8 mouse cellular contexts compared by ENCODE assay signal in the genomic region with DNA sequence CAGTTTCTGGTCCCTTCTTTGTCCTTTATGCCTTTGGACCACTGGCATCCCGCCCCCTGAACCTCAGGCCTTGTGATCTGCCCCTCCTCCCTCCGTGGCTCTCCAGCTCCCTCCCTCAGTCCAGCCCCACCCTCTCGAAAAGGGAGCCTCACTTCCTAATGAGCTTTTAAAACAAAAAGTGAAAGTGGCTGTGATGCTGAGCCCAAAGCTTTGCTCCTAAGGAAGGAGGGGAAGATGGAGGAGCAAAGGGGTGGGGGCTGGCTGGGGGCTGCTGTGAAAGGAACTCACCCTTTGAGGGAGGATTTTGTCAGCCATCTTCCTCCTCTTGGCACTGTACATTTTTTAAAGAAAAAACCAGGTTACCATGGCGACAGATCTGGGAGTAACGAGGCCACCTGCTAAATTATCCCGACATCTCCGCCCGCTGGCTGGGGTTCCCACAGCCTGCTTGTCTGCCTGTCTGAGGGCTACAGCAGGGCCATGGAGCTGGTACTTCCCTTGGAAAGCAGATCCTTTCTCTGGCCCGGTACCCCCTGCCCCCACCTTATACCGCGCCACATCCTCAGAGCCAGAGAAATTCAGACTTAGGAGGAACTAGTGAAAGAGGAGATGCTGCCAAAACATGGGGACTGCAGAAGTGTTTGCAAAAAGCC. TPM values are rescaled to one million over a fixed set of nuclear protein-coding genes. Genes with fewer than 3 reads are reported as not detected.
A peak's percentile ranks its signal among the peaks of the same experiment; 100 is the strongest.
DNase-seq lines count a peak whose midpoint lies in the region; ATAC-seq and TF ChIP-seq lines count a peak whose summit lies in the region.
"Had no signal": no experiment of that assay in that cellular context is flagged by ENCODE, and none has a peak within 500 bp of the region (broad histone marks: within the 10 kb centered on the region; RNA-seq: fewer than 3 reads in every experiment).

No protein-coding gene starts in this region.

- H3K4me2 ChIP-seq in neural tube, embryonic 11.5 days (ENCODE audit: low read depth): peak overlapping the region; percentile 19; the same call in 1 of the 2 replicates
- H3K4me2 ChIP-seq: lung, embryonic 14.5 days had no signal

- intact Hi-C loops in left cerebral cortex, postnatal 14 days (cut with DNase I): loop anchor here (5.0 kb wide), 3 partner anchors 56 to 114 kb away; no protein-coding TSS in a partner anchor

- TF ChIP-seq CTCF in spleen, adult 2 months (IDR thresholded peaks at IDR 0.05; ENCODE audit: extremely low read depth, insufficient read depth, insufficient read length, insufficient replicate concordance): no peak

- ATAC-seq in hematopoietic stem cell, adult 5-6 weeks (replicated peaks in 1 of 2; ENCODE audit: insufficient read depth in 1 of 2, low FRiP score in 2 of 2, low TSS enrichment in 1 of 2, low read depth in 1 of 2, poor library complexity in 2 of 2, severe bottlenecking in 2 of 2): peak; percentile 23 to 27
- peak; percentile 54 for ATAC-seq in neural tube, embryonic 11.5 days (ENCODE audit: insufficient read depth, low FRiP score, low TSS enrichment)

- H3K27ac ChIP-seq in spleen, adult 2 months (ENCODE audit: insufficient read depth, low read length): peak overlapping the region; percentile 44
- peak overlapping the region; percentile 74 for H3K27ac ChIP-seq in neural tube, embryonic 11.5 days (ENCODE audit: low read depth, low read length)

- peak overlapping the region; percentile 53 for H3K4me3 ChIP-seq in spleen, adult 2 months (ENCODE audit: extremely low read depth, insufficient read depth, insufficient read length)
- H3K4me3 ChIP-seq in neural tube, embryonic 11.5 days (ENCODE audit: low read depth, low read length): no peak overlapping the region

- 5% methylated on average over 11 of the region's 11 CpGs for WGBS in spleen, adult 2 months
- 14% methylated on average over 11 of the region's 11 CpGs for WGBS in neural tube, embryonic 11.5 days

- TF ChIP-seq POLR2A in spleen, adult 2 months (IDR thresholded peaks at IDR 0.05; ENCODE audit: low read depth, low read length): no peak; the same call in 1 of the 2 replicates

- H3K9ac ChIP-seq in neural tube, embryonic 11.5 days (ENCODE audit: low read length): peak overlapping the region; percentile 35
- H3K9ac ChIP-seq: lung, embryonic 14.5 days had no signal

- H3K36me3 ChIP-seq in spleen, adult 2 months (ENCODE audit: control insufficient read depth, insufficient read depth, low read length): no peaks in the 10 kb centered on the region
- H3K36me3 ChIP-seq in neural tube, embryonic 11.5 days (ENCODE audit: control insufficient read depth, insufficient read depth, low read length): peaks cover 2% of the 10 kb centered on the region

- no peaks in the 10 kb centered on the region for H3K9me3 ChIP-seq in neural tube, embryonic 11.5 days (ENCODE audit: control insufficient read depth, low read length)

- H3K4me1 ChIP-seq in spleen, adult 2 months (ENCODE audit: control insufficient read depth, insufficient read depth, insufficient read length): peaks cover 19% of the 10 kb centered on the region
- H3K4me1 ChIP-seq in neural tube, embryonic 11.5 days (ENCODE audit: control insufficient read depth, insufficient read depth, low read length): peaks cover 42% of the 10 kb centered on the region

- H3K27me3 ChIP-seq in spleen, adult 2 months (ENCODE audit: control insufficient read depth, insufficient read depth, low read length): peaks cover 11% of the 10 kb centered on the region
- H3K27me3 ChIP-seq in neural tube, embryonic 11.5 days (ENCODE audit: control insufficient read depth, insufficient read depth, low read length): peaks cover 7% of the 10 kb centered on the region; the same call in 1 of the 2 replicates

- DNase-seq in spleen, adult 2 months (ENCODE audit: low read depth in 1 of 2, low spot score in 2 of 2): peak in 1 of 2 experiments; percentile 43
- no peak for DNase-seq in spleen, postnatal 4 days (ENCODE audit: low spot score in 2 of 2)
- peak; percentile 34 for DNase-seq in embryo, embryonic 9.5 days (ENCODE audit: extremely low spot score)
- peak; percentile 76 to 88 for DNase-seq in left cerebral cortex, postnatal 14 days (ENCODE audit: low spot score in 2 of 2)
- DNase-seq in neural tube, embryonic 11.5 days (ENCODE audit: low spot score): peak; percentile 51
- no peak for DNase-seq in urinary bladder, postnatal 36 days (ENCODE audit: low spot score in 2 of 2)

RNA-seq across cellular contexts. Expression of a gene that starts 10.1 kb away (rescaled TPM):
- 30.0 and 38.9 TPM in 2 replicates for polyA plus RNA-seq in spleen, adult 2 months (2012; rRNA removed)
- 12.0 and 15.5 TPM in 2 replicates for total RNA-seq in hematopoietic stem cell, adult 5-6 weeks (2017)
- 10 to 100 TPM; 65.1 to 73.8 TPM for total RNA-seq in left cerebral cortex, postnatal 14 days (2021)
- 10.3 and 13.0 TPM in 2 replicates for polyA plus RNA-seq in neural tube, embryonic 11.5 days (2014; fragmentation: Nextera tagmentation; extraction: Ambion mirVana)

RNA-seq across cellular contexts. Expression of a gene that starts 19.4 kb away (rescaled TPM):
- 30.6 and 43.3 TPM in 2 replicates for polyA plus RNA-seq in spleen, adult 2 months (2012; rRNA removed)
- total RNA-seq in hematopoietic stem cell, adult 5-6 weeks (2017): 75.0 and 89.8 TPM in 2 replicates
- total RNA-seq in left cerebral cortex, postnatal 14 days (2021): 10 to 100 TPM; 62.0 to 64.8 TPM
- polyA plus RNA-seq in neural tube, embryonic 11.5 days (2014; fragmentation: Nextera tagmentation; extraction: Ambion mirVana): 136 and 147 TPM in 2 replicates

RNA-seq across cellular contexts. Expression of a gene that starts 27.6 kb away (rescaled TPM):
- 2.5 and 3.4 TPM in 2 replicates for polyA plus RNA-seq in spleen, adult 2 months (2012; rRNA removed)
- 0.40 and 0.94 TPM in 2 replicates for total RNA-seq in hematopoietic stem cell, adult 5-6 weeks (2017)
- total RNA-seq in left cerebral cortex, postnatal 14 days (2021): 100 to 1,000 TPM; 102 to 110 TPM
- 43.7 and 49.3 TPM in 2 replicates for polyA plus RNA-seq in neural tube, embryonic 11.5 days (2014; fragmentation: Nextera tagmentation; extraction: Ambion mirVana)

RNA-seq across cellular contexts. Expression of a gene that starts 40.0 kb away (rescaled TPM):
- not detected in 2 replicates for polyA plus RNA-seq in spleen, adult 2 months (2012; rRNA removed)
- total RNA-seq in hematopoietic stem cell, adult 5-6 weeks (2017): not detected in 2 replicates
- under 1 TPM in 1 of 2 experiments, not detected in 1; 0.13 TPM for total RNA-seq in left cerebral cortex, postnatal 14 days (2021)
- not detected in 2 replicates for polyA plus RNA-seq in neural tube, embryonic 11.5 days (2014; fragmentation: Nextera tagmentation; extraction: Ambion mirVana)
- polyA plus RNA-seq: lung, embryonic 14.5 days had no signal

RNA-seq across cellular contexts. Expression of a gene that starts 55.9 kb away (rescaled TPM):
- 0.07 and 0.08 TPM in 2 replicates for polyA plus RNA-seq in spleen, adult 2 months (2012; rRNA removed)
- total RNA-seq in hematopoietic stem cell, adult 5-6 weeks (2017): not detected in 2 replicates
- under 1 TPM; 0.15 to 0.30 TPM for total RNA-seq in left cerebral cortex, postnatal 14 days (2021)
- polyA plus RNA-seq in neural tube, embryonic 11.5 days (2014; fragmentation: Nextera tagmentation; extraction: Ambion mirVana): 0.38 TPM in 1 of 2 replicates, not detected in the other

Comparison
In these comparisons a context has a peak if more than half of its experiments do, and no peak if none do; other contexts are left out.
1. DNase-seq: peak in embryo, embryonic 9.5 days (single experiment), left cerebral cortex, postnatal 14 days (2 of 2) and neural tube, embryonic 11.5 days (single experiment); none in spleen, postnatal 4 days (0 of 2) and urinary bladder, postnatal 36 days (0 of 2).
2. RNA of a gene that starts 27.6 kb away (total RNA-seq): 102 to 110 TPM in left cerebral cortex, postnatal 14 days; 0.40 to 0.94 TPM in hematopoietic stem cell, adult 5-6 weeks; every median in the first group is over 10 times any median in the second.